Mouse (Mus musculus): ENCODE data around the gene Fam43b.

Fam43b gene

DNA sequence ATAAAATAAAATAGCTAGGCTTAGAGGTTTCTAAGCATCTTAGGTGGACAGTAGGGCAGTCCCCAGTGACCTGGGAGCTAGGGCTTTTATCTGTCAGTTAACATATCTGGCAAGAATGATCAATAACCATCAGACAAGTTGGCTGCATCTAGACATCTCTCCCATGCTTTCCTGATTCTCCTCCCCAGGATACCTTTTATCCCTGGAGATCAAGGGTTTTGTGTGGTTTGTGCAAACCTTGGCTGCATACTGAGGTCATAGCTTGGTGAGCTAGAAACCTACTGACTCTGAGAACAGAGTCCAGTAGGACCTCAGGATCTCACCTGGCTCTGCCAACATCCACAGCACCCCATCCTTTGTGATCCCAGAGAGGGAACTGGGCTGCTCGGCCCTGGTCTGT, 49.0 kb downstream of the Fam43b start:
- DNase-seq = no peak

GRCm38 (mm10) chr4:138344891-138345545, 51.3 kb downstream of the Fam43b start:
- peak; percentile 67 for DNase-seq
